Mouse (Mus musculus): Measurements from ENCODE around the gene Hyal1. TPM values are rescaled to one million over a fixed set of nuclear protein-coding genes. Genes with fewer than 3 reads are reported as not detected.

The Hyal1 gene
- total and polyA plus RNA-seq, 3 experiments = 2.2 to 7.3 (median 2.3) TPM

DNA sequence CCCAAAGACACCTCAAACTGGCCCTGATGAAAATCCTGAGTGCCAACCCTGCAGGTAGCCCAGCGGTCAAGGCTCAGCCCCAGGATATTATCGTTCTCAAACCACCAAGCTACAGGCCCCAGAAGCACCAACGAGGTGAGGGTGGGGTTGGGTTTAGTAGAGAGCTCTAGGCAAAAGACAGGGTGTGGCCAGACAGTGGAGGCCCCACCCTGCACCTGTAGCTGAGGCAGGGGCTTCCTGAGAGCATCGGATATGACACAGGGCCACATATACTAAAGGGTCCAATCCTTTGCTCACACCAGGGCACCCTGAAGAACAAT is 52.6 kb downstream of the Hyal1 start:
- H3K4me3 ChIP-seq (ENCODE audit: low read depth, low read length) = peak overlapping the region; percentile 67
- DNase-seq (ENCODE audit: low spot score) (no peak), ATAC-seq (ENCODE audit: extremely low read depth, insufficient number of reproducible peaks, low FRiP score, poor library complexity, severe bottlenecking) (no peak)
- TF ChIP-seq GATA2 (IDR thresholded peaks at IDR 0.05; ENCODE audit: borderline replicate concordance, low read depth, low read length) (no peak), POLR2AphosphoS5 (IDR thresholded peaks at IDR 0.05; ENCODE audit: insufficient replicate concordance, low read depth, low read length) (no peak), TAL1 (conservative IDR thresholded peaks at IDR 0.05; ENCODE audit: low read depth, low read length) (no peak), CTCF (IDR thresholded peaks at IDR 0.05; ENCODE audit: low read depth, low read length) (no peak), GATA1 (IDR thresholded peaks at IDR 0.05; ENCODE audit: borderline replicate concordance, low read length) (no peak)
- H3K36me3 ChIP-seq (replicated peaks) = peaks cover 90% of the 10 kb centered on the region
- H3K27me3 ChIP-seq (ENCODE audit: insufficient read depth, low read length) = no peaks in the 10 kb centered on the region
- peaks cover 97% of the 10 kb centered on the region for H3K4me1 ChIP-seq (ENCODE audit: insufficient read depth, low read depth, low read length)
- no peaks in the 10 kb centered on the region for H3K9me3 ChIP-seq (replicated peaks)

DNA sequence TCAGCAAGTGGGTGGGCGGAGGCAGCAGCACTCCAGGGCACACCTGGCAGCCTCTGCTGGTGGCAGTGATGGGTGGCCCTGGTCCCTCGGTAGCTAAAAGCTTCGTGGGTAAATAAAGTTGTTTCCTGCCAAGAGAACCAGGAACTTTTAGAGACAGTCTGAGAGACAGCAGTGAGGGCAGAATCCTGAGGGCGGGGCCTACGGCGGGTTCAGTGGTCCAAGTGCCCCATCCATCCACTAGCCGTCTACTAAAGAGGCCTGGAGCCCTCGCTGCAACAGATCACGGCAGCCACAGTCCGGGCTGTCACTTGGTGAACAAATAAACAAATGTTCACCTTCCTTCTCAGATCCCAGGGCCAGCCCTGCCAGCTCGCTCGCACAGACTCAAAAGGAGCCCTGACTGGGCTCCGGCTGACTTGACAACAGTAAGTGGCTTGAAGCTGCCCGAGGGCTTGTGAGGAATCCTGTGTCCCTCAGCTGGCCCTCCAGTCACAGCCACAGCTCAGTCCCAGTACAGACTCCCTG is 53.2 kb downstream of the Hyal1 start:
- Histone ChIP-seq H3K27me3 (ENCODE audit: insufficient read depth, low read length) (no peaks in the 10 kb centered on the region), H3K4me3 (ENCODE audit: low read depth, low read length) (peak overlapping the region; percentile 67), H3K4me1 (ENCODE audit: insufficient read depth, low read depth, low read length) (peaks cover 93% of the 10 kb centered on the region), H3K36me3 (replicated peaks) (peaks cover 84% of the 10 kb centered on the region), H3K9me3 (replicated peaks) (no peaks in the 10 kb centered on the region)
- no peak for DNase-seq (ENCODE audit: low spot score)
- TF ChIP-seq POLR2AphosphoS5 (IDR thresholded peaks at IDR 0.05; ENCODE audit: insufficient replicate concordance, low read depth, low read length) = no peak
- TF ChIP-seq GATA1 (IDR thresholded peaks at IDR 0.05; ENCODE audit: borderline replicate concordance, low read length) = no peak
- no peak for TF ChIP-seq GATA2 (IDR thresholded peaks at IDR 0.05; ENCODE audit: borderline replicate concordance, low read depth, low read length)
- no peak for TF ChIP-seq TAL1 (conservative IDR thresholded peaks at IDR 0.05; ENCODE audit: low read depth, low read length)
- TF ChIP-seq CTCF (IDR thresholded peaks at IDR 0.05; ENCODE audit: low read depth, low read length) = no peak
- ATAC-seq (ENCODE audit: extremely low read depth, insufficient number of reproducible peaks, low FRiP score, poor library complexity, severe bottlenecking) = no peak

DNA sequence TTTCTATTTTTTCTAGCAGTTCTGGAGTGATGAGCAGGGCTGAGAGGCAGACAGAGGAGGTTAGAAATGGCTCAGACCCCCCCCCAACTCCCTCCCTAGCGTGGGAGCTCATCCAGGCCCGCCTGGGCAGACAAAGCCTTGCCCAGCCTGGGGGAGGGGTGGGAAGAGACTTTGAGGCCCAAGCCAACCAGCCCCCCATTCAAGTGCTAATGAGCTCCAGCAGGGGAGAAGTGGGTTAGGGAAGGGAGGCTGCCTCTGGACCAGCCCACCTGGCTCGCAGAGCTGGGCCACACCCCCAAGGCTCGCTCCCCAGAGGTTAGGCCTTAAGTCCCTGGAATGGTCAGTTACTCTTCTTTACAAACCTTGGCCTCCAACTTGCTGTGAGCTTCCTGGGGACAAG is 53.8 kb downstream of the Hyal1 start:
- H3K4me1 ChIP-seq (ENCODE audit: insufficient read depth, low read depth, low read length) = peaks cover 90% of the 10 kb centered on the region
- H3K36me3 ChIP-seq (replicated peaks) = peaks cover 78% of the 10 kb centered on the region
- ATAC-seq (ENCODE audit: extremely low read depth, insufficient number of reproducible peaks, low FRiP score, poor library complexity, severe bottlenecking) (no peak), DNase-seq (ENCODE audit: low spot score) (no peak)
- no peaks in the 10 kb centered on the region for H3K27me3 ChIP-seq (ENCODE audit: insufficient read depth, low read length)
- H3K4me3 ChIP-seq (ENCODE audit: low read depth, low read length) = peak overlapping the region; percentile 47; the same call in 1 of the 2 replicates
- TF ChIP-seq GATA2 (IDR thresholded peaks at IDR 0.05; ENCODE audit: borderline replicate concordance, low read depth, low read length) (no peak), GATA1 (IDR thresholded peaks at IDR 0.05; ENCODE audit: borderline replicate concordance, low read length) (no peak), POLR2AphosphoS5 (IDR thresholded peaks at IDR 0.05; ENCODE audit: insufficient replicate concordance, low read depth, low read length) (no peak), CTCF (IDR thresholded peaks at IDR 0.05; ENCODE audit: low read depth, low read length) (no peak), TAL1 (conservative IDR thresholded peaks at IDR 0.05; ENCODE audit: low read depth, low read length) (no peak)
- H3K9me3 ChIP-seq (replicated peaks) = no peaks in the 10 kb centered on the region

Other genes starting within 250 kb of the Hyal1 start
- 29.6 and 42.6 TPM in 2 replicates for gene Hemk1, start 238.6 kb upstream of the Hyal1 start, total RNA-seq (2014; fragmentation: Nextera tagmentation)
- gene Hemk1, start 238.6 kb upstream of the Hyal1 start, total RNA-seq (2017) = 35.6 and 48.6 TPM in 2 replicates
- gene Hemk1, start 238.6 kb upstream of the Hyal1 start, polyA plus RNA-seq (2012) = 9.4 and 11.0 TPM in 2 replicates
- gene 6430571L13Rik, start 236.3 kb upstream of the Hyal1 start, total RNA-seq (2014; fragmentation: Nextera tagmentation) = 1.3 TPM in 1 of 2 replicates, not detected in the other
- 0.64 and 0.76 TPM in 2 replicates for gene 6430571L13Rik, start 236.3 kb upstream of the Hyal1 start, total RNA-seq (2017)
- gene 6430571L13Rik, start 236.3 kb upstream of the Hyal1 start, polyA plus RNA-seq (2012) = 0.29 and 0.46 TPM in 2 replicates
- gene Cacna2d2, start 177.3 kb upstream of the Hyal1 start, total RNA-seq (2014; fragmentation: Nextera tagmentation) = not detected in 2 replicates
- gene Cacna2d2, start 177.3 kb upstream of the Hyal1 start, total RNA-seq (2017) = 0.05 and 0.06 TPM in 2 replicates
- 0.09 TPM in 1 of 2 replicates, not detected in the other for gene Cacna2d2, start 177.3 kb upstream of the Hyal1 start, polyA plus RNA-seq (2012)
- 20.5 and 22.1 TPM in 2 replicates for gene Tmem115, start 43.0 kb upstream of the Hyal1 start, total RNA-seq (2014; fragmentation: Nextera tagmentation)
- gene Tmem115, start 43.0 kb upstream of the Hyal1 start, total RNA-seq (2017) = 16.6 and 18.0 TPM in 2 replicates
- gene Tmem115, start 43.0 kb upstream of the Hyal1 start, polyA plus RNA-seq (2012) = 23.2 and 27.1 TPM in 2 replicates
- 1.9 TPM in 1 of 2 replicates, not detected in the other for gene Cyb561d2, start 34.7 kb upstream of the Hyal1 start, total RNA-seq (2014; fragmentation: Nextera tagmentation)
- gene Cyb561d2, start 34.7 kb upstream of the Hyal1 start, total RNA-seq (2017) = 23.1 and 30.2 TPM in 2 replicates
- gene Cyb561d2, start 34.7 kb upstream of the Hyal1 start, polyA plus RNA-seq (2012) = 10.6 and 11.7 TPM in 2 replicates
- gene Nprl2, start 34.7 kb upstream of the Hyal1 start, total RNA-seq (2014; fragmentation: Nextera tagmentation) = 16.3 and 22.6 TPM in 2 replicates
- gene Nprl2, start 34.7 kb upstream of the Hyal1 start, total RNA-seq (2017) = 18.4 and 35.0 TPM in 2 replicates
- 1.4 and 1.7 TPM in 2 replicates for gene Nprl2, start 34.7 kb upstream of the Hyal1 start, polyA plus RNA-seq (2012)
- 1.1 TPM in 1 of 2 replicates, not detected in the other for gene Zmynd10, start 29.6 kb upstream of the Hyal1 start, total RNA-seq (2014; fragmentation: Nextera tagmentation)
- 6.2 and 7.3 TPM in 2 replicates for gene Zmynd10, start 29.6 kb upstream of the Hyal1 start, total RNA-seq (2017)
- gene Zmynd10, start 29.6 kb upstream of the Hyal1 start, polyA plus RNA-seq (2012) = 1.1 TPM in 2 replicates
- 15.4 and 19.4 TPM in 2 replicates for gene Rassf1, start 25.4 kb upstream of the Hyal1 start, total RNA-seq (2014; fragmentation: Nextera tagmentation)
- gene Rassf1, start 25.4 kb upstream of the Hyal1 start, total RNA-seq (2017) = 29.5 and 35.4 TPM in 2 replicates
- 10.7 and 12.1 TPM in 2 replicates for gene Rassf1, start 25.4 kb upstream of the Hyal1 start, polyA plus RNA-seq (2012)
- gene Tusc2, start 13.7 kb upstream of the Hyal1 start, total RNA-seq (2014; fragmentation: Nextera tagmentation) = 30.4 and 33.1 TPM in 2 replicates
- 16.0 and 21.3 TPM in 2 replicates for gene Tusc2, start 13.7 kb upstream of the Hyal1 start, total RNA-seq (2017)
- 24.4 and 45.3 TPM in 2 replicates for gene Tusc2, start 13.7 kb upstream of the Hyal1 start, polyA plus RNA-seq (2012)
- 11.7 and 16.8 TPM in 2 replicates for gene Hyal2, start 9.0 kb upstream of the Hyal1 start, total RNA-seq (2014; fragmentation: Nextera tagmentation)
- gene Hyal2, start 9.0 kb upstream of the Hyal1 start, total RNA-seq (2017) = 4.2 and 5.5 TPM in 2 replicates
- gene Hyal2, start 9.0 kb upstream of the Hyal1 start, polyA plus RNA-seq (2012) = 28.9 and 33.9 TPM in 2 replicates
- gene Naa80, start 2.0 kb downstream of the Hyal1 start, total RNA-seq (2014; fragmentation: Nextera tagmentation) = 17.1 and 17.4 TPM in 2 replicates
- gene Naa80, start 2.0 kb downstream of the Hyal1 start, total RNA-seq (2017) = 13.1 and 14.6 TPM in 2 replicates
- 53.5 and 53.8 TPM in 2 replicates for gene Naa80, start 2.0 kb downstream of the Hyal1 start, polyA plus RNA-seq (2012)
- gene Hyal3, start 3.9 kb downstream of the Hyal1 start, total RNA-seq (2014; fragmentation: Nextera tagmentation) = 4.6 and 7.7 TPM in 2 replicates
- gene Hyal3, start 3.9 kb downstream of the Hyal1 start, total RNA-seq (2017) = 1.1 and 1.4 TPM in 2 replicates
- gene Hyal3, start 3.9 kb downstream of the Hyal1 start, polyA plus RNA-seq (2012) = 0.29 and 0.53 TPM in 2 replicates
- 178 and 183 TPM in 2 replicates for gene Ifrd2, start 10.7 kb downstream of the Hyal1 start, total RNA-seq (2014; fragmentation: Nextera tagmentation)
- gene Ifrd2, start 10.7 kb downstream of the Hyal1 start, total RNA-seq (2017) = 76.0 and 76.7 TPM in 2 replicates
- gene Ifrd2, start 10.7 kb downstream of the Hyal1 start, polyA plus RNA-seq (2012) = 153 and 156 TPM in 2 replicates
- gene Sema3b, start 32.3 kb downstream of the Hyal1 start, total RNA-seq (2014; fragmentation: Nextera tagmentation) = not detected in 2 replicates
- 0.27 TPM in 1 of 2 replicates, not detected in the other for gene Sema3b, start 32.3 kb downstream of the Hyal1 start, total RNA-seq (2017)
- not detected in 2 replicates for gene Sema3b, start 32.3 kb downstream of the Hyal1 start, polyA plus RNA-seq (2012)
- 337 and 375 TPM in 2 replicates for gene Gnai2, start 58.4 kb downstream of the Hyal1 start, total RNA-seq (2014; fragmentation: Nextera tagmentation)
- 232 TPM in 2 replicates for gene Gnai2, start 58.4 kb downstream of the Hyal1 start, total RNA-seq (2017)
- gene Gnai2, start 58.4 kb downstream of the Hyal1 start, polyA plus RNA-seq (2012) = 657 and 787 TPM in 2 replicates
- not detected in 2 replicates for gene Slc38a3, start 92.6 kb downstream of the Hyal1 start, total RNA-seq (2014; fragmentation: Nextera tagmentation)
- gene Slc38a3, start 92.6 kb downstream of the Hyal1 start, total RNA-seq (2017) = 0.11 and 0.12 TPM in 2 replicates
- not detected in 2 replicates for gene Slc38a3, start 92.6 kb downstream of the Hyal1 start, polyA plus RNA-seq (2012)
- not detected in 2 replicates for gene Gnat1, start 102.8 kb downstream of the Hyal1 start, total RNA-seq (2014; fragmentation: Nextera tagmentation)
- 0.05 TPM in 1 of 2 replicates, not detected in the other for gene Gnat1, start 102.8 kb downstream of the Hyal1 start, total RNA-seq (2017)
- gene Gnat1, start 102.8 kb downstream of the Hyal1 start, polyA plus RNA-seq (2012) = not detected in 2 replicates
- not detected in 2 replicates for gene Sema3f, start 133.5 kb downstream of the Hyal1 start, total RNA-seq (2014; fragmentation: Nextera tagmentation)
- gene Sema3f, start 133.5 kb downstream of the Hyal1 start, total RNA-seq (2017) = 0.11 and 0.52 TPM in 2 replicates
- 0.07 and 0.09 TPM in 2 replicates for gene Sema3f, start 133.5 kb downstream of the Hyal1 start, polyA plus RNA-seq (2012)
- gene Rbm5, start 194.1 kb downstream of the Hyal1 start, total RNA-seq (2014; fragmentation: Nextera tagmentation) = 355 and 467 TPM in 2 replicates
- gene Rbm5, start 194.1 kb downstream of the Hyal1 start, total RNA-seq (2017) = 261 and 271 TPM in 2 replicates
- gene Rbm5, start 194.1 kb downstream of the Hyal1 start, polyA plus RNA-seq (2012) = 14.3 and 23.4 TPM in 2 replicates

Measured in G1E (cell line).